Mouse (Mus musculus) gonadal fat pad, adult 2 months (tissue): Measurements from ENCODE around the gene 6430628N08Rik. TPM values are rescaled to one million over a fixed set of nuclear protein-coding genes. Genes with fewer than 3 reads are reported as not detected.

Experiments
- DNase-seq: peaks from one replicate; pipeline ENCODE4 v3.0.0-alpha.2; 2012; ENCODE audit warnings: low read depth
- polyA plus RNA-seq: library from polyadenylated mRNA; depleted of rRNA; stranded (reverse); fragments of >200 nt; gene quantifications from 2 replicates; pipeline ENCODE4 v1.2.3, GENCODE M21; 2012

6430628N08Rik gene
- polyA plus RNA-seq, 1 experiment = 0.31 TPM

DNA sequence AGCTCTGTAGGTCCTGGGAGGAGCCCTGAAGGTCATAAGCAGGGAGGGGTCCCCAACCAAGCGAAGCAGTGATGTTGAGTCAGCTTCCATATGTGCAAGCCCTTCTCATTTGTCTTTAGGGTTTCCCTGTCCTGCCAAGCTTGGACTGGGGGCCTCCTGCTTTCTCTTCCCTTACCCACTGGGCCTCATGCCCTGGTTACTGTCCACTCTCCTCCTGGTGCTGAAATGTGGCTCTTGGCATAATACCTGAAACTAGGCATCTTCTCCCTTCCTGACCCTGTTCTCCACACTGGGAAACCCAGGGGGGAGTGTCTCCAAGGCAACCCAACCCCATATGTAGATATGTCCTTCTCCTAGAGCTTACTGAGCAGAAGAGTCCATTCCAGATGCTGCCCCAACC lies 3.6 kb upstream of the 6430628N08Rik start:
- DNase-seq = no peak

DNA sequence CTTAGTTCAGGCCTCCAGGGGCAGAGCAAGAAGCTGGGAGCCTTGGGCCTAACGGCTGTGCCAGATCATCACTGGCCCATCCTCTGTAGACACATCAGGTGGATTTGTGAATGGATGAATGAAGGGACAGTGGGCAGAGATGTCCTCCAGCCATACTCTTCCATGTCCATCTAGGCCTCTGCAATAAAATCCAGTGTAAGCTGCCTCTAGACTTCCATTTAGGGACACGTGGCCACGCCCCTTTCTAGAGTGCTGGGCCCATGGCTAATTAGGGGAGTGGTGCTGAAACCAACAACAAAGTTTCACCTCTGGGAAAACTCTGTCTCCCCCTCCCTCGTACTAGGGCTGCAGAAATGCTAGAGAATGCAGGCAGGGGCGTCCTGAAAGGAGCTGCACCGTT lies 399 bp upstream of the 6430628N08Rik start:
- DNase-seq = no peak

DNA sequence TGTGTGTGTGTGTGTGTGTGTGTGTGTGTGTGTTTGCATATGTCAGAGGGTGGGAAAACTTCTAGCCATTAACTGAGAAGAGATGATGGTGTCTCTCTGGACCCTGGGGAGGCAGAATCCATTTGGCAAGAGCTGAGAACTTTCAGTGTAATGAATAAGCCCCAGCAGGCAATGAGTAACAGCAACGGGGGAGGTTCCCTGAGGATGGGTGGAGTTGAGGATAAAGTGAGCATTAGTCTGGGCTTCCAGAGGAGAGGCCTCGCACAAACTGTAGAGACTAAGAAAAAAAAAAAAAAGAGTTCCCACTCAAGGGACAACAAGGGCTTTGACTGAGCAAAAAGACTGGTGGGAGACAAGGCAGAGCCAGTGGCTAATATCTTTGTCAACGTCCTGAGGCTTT lies 3.8 kb downstream of the 6430628N08Rik start:
- DNase-seq = no peak

DNA sequence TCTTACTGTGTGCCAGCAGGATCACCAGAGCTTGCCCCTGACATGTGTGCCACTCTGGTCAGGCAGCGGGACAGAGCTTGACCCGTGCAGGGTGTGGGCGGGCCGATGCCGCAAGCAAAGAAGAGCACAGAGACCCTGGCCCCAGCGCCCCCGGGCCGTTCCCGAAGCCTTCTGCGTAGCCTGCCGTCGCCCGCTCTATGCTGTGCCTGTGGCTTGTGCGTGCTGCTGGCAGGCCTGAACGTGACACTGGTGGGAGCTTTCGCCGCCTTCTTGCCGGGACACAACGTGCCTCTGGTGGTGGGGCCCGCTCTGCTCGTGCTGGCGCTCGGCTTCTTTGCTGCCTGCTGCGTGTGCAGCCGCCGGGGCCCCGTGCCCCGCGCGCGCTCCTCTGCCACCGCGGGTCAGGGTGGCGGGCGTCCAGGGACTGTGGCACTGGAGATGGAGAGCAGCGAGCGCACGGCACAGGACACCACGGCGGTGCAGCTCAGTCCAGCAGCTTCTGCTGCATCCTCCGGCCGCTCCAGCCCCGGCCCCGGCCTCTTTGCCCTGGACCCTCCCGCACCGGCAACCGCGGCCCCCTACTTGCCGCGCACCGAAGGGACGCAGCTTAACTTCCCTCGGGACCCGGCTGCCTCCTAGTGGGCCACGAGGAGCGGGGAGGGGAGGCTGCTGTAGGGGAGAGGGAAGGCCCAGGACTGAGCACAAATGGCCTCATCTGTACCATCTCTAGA lies 7.6 kb downstream of the 6430628N08Rik start:
- DNase-seq = no peak

DNA sequence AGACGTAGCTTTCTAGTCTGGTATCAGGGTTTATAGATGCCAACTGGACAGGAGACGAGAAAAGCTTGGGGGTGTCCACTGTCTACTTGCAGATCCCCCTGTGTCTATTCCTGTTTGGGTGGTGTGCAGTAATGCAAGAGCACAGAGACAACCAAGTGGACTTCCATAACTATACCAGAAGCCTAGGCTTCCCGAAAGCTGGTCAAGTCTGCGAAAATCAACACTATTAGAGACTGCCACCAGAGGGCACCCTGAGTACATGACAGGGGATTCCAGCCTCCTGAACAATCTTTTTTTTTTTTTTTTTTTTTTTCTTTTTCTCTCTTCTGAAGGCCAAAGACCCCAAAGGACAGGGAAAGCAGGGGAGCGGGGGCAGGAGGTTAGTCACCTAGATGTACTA lies 12.4 kb downstream of the 6430628N08Rik start:
- DNase-seq = no peak

DNA sequence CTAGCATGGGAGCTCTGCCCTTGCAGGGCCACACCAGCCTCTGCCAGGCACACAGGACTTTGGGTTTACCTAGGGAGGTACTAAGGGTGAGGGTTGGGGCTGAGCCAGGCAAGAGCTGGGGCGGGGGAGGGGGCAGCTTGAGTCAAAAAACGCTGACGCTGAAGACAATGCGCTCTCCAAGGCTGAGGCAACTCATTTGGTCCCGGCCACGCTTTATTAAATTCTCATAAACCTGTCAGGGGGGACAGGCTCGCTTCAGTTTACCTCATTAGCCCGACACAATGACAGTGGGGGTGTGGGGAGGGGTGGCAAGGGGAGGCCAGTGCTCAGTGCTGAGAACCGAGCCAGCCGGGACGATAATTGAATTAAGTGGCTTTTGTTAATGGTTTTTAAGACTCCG lies 13.9 kb downstream of the 6430628N08Rik start:
- DNase-seq = no peak

DNA sequence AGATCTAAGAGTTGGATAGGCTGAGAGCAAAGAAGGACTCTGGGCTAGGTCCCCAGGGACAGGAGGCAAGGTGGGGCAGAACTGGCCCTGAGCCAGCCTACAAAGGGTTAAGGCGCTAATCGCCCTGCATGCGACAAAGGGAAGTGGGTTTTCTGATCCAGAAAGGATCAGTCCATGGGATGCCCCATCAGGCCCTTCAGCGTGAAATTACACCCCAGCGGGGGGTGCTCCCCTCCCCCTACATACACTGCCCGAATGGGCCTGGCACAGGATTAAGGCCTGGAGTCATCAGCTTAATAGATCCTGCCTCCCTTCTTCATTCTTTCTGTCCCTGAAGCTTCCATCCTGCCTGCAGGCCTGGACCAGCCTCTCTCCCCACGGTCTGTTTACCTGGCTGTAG lies 15.2 kb downstream of the 6430628N08Rik start:
- no peak for DNase-seq

DNA sequence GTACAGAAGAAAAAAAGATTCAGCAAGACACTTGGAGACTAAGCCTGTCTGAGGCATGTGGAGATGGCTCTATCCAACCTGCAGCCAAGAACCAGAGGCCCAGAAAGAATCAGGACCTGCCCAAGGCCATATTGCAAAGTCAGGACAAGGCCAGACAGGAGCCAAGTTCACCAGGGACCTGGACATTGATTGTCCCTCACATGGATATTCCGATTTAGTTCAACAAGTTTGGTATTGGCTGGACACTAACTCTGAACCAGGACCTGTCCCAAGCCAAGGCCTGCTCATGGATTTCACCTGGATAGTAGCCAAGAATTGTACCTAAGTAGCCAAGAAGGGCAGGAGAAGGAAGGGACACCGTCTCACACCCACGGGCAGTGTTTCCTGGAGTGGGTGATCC lies 16.3 kb downstream of the 6430628N08Rik start:
- DNase-seq = no peak

DNA sequence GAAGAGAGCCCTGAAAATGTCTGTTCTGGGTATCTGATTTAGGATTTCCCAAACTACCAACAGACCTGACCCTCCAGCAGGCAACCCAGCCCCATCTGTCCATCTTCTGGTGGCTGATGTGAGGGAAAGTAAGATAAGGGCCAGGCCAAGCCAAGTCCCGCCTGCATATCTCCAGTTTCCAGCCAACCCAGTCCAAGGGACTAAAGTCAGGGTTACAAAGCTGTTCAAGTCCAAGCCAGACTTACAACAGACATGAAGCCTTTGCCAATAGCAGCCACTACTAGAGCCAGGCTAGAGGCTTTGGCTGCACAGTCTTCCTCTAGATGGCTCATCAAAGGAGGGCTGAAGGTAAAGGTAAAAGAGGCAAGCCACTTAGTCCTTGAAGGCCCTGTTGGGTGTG lies 17.5 kb downstream of the 6430628N08Rik start:
- DNase-seq = peak; percentile 74

DNA sequence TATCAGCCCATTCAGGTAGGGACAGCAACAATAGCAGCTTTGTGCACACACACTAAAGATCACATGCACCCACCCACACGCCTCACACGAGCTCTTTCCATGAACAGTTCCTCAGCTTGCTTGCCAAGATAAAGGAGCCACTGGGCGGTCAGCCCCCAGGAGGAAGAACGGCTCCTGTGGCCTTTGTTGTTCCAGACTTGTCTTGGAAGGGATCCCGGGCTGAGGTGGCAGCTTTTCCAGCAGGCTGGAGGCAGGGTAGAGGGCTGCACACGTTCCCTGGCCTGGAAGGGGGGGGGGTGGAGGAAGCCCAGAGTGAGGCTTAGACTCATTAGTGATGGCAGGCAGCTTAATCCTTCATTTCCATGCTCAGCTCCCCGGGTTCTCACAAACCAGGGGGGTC lies 18.2 kb downstream of the 6430628N08Rik start:
- peak; percentile 90 for DNase-seq

DNA sequence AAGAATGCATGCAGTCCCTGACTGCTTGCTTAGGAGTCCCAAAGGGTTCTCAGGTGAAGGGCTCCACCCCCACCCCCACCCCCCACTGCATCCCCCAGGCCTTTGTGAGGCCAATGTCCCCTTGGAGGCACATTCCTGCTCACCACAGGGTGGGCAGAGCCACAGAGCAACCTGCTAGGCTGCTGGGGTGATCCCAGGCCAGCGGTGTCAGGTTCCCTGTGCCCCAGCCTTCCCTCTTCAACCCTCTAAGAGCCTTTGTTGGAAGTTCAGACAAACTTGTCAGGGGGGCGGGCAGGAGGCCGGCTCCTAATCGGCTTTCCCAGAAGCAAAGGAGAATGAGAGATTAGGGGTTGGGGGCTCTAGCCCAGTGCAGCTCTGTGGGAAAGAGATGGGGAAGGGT lies 21.1 kb downstream of the 6430628N08Rik start:
- DNase-seq = no peak

DNA sequence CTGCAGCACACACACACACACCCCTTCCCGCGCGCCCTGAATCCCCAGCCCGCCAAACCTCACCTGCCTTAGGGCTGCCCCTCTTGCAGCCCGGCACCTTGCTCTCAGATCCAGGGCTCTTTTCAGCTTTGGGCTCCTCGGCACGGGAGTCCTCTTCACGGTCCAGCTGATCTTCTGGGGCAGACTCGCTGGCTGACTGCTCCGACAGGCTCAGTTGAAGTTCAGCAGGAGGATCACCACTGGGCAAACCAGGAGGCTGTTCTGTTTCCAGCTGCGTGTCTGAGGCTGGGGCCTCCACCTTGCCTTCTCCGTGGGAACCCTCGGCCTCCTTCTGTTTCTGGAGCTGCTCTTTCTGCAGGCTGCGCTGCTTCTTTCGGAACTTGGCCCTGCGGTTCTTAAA lies 29.4 kb downstream of the 6430628N08Rik start:
- no peak for DNase-seq

DNA sequence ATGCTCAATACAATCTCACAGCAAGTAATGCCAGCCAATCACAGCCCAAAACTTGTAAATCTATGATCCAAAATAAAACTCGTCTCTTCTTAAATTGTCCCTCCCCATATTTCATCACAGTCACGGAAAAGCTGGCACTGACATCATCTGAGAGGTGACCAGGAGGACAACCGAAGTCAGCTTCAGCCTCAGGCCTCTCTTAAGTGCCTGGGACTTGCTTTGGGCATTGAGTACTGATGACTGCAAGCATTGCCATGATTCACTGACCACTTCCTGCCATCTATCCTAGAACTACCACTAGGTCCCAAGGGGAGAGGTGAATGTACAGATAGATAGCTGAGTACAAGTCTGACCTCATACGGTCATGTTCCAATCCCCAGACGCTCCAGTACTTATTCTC lies 32.2 kb downstream of the 6430628N08Rik start:
- no peak for DNase-seq

DNA sequence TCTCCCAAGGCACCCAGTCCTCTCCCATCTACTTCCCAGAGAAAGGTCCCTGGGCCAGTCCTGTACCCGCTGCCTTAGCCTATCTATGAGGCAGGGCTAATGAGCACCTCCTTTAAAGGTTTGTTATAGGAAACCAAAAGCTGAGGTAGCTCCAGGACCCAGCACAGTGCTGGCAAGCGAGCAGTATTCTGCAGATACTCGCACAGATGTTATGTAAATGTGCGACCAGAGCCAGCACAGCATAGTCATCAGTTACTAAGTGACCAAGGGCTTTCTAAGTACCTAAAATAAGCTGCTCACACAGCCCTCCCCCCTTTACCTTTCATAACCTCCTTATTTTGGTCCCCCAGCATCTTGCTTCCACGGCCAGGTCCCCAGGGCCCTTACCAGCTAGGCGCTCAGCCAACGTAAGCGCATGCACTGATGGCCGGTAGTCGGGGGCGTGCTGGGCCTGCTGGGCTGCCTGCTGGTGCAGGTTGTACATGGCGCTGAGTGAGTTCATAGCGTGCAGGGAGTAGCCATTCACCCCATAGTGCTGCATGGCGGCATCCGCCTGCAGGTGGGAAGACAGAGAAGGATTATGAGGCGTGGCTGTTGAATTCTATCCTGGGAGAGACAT lies 32.9 kb downstream of the 6430628N08Rik start:
- no peak for DNase-seq

DNA sequence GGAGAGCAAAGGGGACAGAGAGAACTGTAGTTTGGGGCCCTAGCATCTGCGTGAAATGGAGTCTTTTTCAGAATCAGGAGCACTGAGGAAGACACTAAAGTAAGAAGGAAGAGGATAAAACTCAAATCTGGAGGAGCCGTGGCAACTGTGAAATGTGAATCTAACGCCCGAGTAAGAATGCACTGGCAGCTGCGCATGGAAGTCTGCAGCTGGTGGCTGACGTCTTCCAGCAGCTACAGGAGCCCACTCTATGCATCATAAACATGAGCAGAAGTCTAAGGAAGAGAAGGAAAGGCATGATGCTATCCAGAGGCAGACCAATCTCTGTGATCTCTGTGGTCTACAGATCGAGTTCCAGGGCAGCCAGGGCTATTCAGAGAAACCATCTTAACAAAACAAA lies 37.2 kb downstream of the 6430628N08Rik start:
- DNase-seq = no peak

DNA sequence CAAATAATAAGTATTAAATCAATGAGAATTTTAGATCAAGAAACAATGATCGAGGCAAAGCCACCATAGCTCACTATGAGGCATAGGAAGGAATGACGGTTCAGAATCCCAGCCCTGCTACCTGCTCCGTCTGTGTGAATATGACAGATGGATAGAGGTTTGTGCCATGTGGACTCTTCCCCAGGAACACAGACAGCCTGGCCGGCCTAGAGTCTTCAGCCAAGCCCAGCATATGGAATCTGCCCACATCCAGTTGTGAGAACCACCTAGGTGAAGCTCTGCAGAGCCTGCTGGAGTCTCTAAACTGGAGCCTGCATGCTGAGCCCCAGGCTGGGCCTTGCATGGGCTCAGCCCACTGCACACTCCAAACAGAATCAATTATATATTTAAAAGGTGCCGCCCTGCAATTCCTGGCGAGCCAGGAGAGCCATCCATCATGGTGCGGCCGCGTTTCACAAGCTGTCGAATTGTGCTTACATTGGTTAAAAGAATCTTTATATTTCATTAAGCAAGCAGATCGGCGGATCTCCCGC lies 41.2 kb downstream of the 6430628N08Rik start:
- DNase-seq = no peak

DNA sequence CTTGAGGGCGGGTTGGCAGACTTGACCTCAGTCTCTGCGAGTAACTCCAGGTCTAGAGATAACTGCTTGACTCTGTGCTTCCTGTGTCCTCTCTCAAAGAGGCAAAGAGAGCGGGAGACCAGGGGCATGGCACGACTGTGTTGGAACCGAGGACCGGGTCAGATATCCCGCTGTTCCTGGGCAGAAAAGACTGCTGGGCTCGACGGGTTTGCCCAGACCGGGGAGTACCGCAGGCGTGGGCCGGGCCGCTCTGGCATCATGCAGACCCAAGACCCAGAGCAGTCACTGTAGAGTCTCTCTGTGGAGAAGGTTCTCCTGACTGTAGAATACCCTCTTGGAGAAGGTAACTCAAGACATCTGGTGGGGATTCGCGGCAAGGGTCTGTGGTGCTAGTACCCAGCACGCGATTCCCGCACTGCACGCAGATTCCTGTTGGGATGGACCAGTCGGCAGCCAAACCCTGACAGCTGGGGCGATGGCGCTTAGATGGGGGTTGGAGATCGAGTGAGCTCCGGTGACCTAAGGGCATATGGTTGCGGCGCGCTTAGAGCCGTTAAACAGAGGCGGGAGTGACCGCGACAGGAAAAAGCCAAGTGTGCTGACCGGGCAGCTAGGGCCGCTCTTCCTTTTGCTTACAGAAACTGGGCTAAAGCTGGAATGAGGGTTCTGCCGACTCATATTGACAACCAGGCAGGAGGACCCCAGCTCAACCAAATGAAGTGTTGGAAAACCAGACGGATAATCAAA lies 45.5 kb downstream of the 6430628N08Rik start:
- DNase-seq = no peak

DNA sequence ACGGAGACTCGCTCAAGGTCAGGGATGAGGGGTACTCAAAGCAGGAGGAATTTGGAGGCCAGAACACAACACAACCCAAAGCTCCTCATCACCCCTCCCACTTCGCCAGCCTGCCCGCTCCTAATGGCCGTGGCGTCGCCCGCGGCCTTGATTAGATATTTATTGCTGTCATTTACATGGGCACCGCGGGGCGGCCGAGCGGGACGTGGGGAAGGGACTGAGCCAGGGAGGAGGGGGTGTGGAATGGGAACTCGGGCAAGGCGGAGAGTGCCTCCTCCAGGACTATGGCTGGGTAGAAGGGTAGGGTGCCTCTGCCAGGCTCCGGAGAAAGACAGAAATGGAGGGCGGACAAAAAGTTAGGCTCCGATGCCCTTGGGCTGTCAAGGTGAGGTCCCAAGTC lies 46.2 kb downstream of the 6430628N08Rik start:
- DNase-seq = no peak

DNA sequence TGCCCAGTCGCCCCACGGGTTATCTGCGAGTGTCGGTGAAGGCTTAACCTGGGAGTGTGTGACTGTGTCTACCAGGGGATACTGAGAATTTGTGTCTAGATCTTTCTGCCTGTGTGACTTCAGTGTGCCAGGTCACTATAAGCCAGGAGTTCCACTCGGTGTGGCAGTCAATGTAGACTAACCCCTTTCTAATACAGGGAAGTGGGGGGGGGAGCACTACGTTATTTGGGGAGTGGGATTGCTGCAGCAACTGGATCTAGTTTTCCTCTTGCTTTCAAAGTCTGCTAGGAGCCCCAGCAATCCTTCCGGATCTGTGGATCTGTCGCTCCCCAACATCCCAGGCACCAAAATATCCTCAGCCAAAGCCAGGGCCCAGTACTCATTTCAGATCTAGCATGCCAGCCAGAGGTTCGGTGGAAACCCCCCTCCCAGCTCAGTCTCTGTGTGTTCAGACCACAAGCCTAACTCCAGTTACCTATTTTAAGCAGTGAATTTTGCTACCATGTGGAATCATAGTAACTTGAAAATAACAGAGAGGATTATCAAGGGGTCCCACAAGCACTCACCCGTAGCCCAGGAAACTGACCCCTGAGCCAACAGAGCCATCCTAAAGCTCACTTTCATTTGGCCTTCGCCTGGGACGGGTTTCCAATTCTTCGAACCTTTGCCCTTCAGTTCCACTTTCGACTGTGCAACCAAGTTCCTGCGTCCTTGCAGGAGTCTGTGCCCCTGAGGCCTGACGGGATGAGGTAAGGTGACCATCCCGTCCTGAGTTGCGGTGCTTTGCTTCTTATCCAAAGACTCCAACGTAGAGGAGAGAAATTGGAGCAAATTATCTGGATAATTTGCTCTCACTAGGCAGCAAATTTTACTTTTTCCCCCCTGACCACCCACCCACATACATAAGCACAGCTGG lies 46.9 kb downstream of the 6430628N08Rik start:
- no peak for DNase-seq

DNA sequence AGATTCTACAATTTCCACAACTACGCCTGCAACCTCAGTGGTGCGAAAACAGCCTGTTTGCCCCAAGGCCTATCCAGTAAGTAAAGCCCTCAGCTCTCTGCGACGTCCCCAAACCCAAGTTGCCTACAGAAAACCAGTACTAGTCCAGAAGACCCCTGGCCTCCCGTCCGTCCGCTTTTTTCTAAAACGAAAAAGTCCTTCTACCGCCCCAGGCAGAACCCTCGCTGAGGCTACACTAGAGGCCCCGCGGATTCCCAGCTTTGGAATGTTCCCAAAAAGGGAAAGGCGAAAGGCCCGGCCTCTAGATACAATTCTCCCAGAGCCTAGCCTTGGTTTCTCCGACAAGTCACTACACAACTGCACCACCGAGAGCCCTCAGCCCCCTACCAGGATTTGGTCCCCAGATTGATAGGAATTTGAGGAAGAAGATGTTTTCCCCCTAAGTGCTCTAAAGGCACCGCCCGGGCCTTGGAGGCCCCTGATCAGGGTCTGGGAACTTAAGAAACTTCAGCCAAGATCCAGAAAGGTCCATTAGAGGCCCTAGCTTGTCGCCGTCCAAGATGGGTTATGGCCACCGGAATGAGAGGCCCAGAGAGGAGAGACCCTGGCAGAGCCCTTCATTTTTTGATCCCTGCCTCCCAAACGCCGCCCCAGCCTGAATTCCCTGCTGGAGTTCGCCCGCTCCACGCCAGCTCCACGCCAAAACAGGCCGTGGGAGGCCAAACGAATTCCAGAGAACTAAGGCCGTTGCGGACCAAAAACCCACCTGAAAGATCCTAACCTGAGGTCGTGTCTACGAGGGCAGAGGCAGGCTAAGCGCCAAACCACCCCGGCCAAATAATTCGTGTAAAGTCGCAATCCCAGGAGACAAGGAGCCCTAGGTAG lies 48.1 kb downstream of the 6430628N08Rik start:
- DNase-seq = no peak
